Mouse (Mus musculus): ENCODE measurements around the gene Ccdc93.

DNA sequence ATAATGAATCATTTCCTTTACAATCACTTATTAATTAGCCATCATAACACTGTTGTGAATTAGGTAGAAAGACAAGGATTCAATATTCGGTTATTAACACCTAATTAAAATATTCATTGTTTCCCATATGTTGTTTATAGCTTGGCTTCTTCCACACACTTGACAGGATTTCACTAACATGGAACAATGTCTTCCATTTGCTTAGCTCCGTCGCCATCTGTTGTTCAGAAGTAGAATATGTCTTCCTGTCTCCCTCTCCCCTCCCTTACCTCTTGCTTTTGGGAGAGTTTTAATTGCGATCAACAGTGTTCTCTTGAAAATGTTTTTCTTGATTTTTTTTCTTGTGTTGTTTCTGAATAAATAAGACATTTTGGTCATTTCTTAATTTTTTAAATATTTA lies 30.6 kb upstream of the Ccdc93 start:
- TF ChIP-seq CTCF (IDR thresholded peaks at IDR 0.05; ENCODE audit: extremely low read depth, insufficient read depth, low read length) (peak; percentile 64), POLR2A (IDR thresholded peaks at IDR 0.05; ENCODE audit: extremely low read depth, insufficient read depth, low read length) (no peak)

All from cortical plate, adult 2 months (tissue).